Mouse (Mus musculus): ENCODE data around the gene Gm6899.

DNA sequence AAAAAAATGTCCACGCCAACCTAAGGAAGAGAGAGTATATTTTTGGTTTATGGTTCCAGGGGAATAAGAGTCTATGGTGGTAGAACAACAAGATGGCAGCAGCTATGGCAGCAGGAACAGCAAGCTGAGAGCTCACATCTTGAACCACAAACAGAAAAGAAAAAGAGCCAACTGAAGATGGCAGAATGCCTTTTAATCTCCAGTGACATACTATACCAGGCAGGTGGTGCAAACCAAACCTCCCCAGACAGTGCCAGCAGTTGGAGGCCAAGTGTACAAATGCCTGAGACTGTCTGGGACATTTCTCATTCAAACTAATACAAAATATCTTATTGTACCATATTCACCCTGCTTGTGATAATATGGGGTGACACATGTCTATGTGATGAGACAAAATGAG lies 3.1 kb downstream of the Gm6899 start:
- no peak for TF ChIP-seq CTCF (conservative IDR thresholded peaks at IDR 0.05 in 1 of 2, IDR thresholded peaks at IDR 0.05 in 1 of 2; ENCODE audit: low read depth in 2 of 2, low read length in 2 of 2)
- no peak for TF ChIP-seq USF2 (conservative IDR thresholded peaks at IDR 0.05; ENCODE audit: low read depth, low read length)
- no peak for TF ChIP-seq SMC3 (IDR thresholded peaks at IDR 0.05; ENCODE audit: low read depth, low read length)
- TF ChIP-seq POLR2A (IDR thresholded peaks at IDR 0.05; ENCODE audit: low read depth, low read length), result no peak
- TF ChIP-seq ZKSCAN1 (IDR thresholded peaks at IDR 0.05; ENCODE audit: borderline replicate concordance, low read depth, low read length), result no peak
- TF ChIP-seq CHD1 (IDR thresholded peaks at IDR 0.05; ENCODE audit: low read depth, low read length), result no peak
- TF ChIP-seq POLR2AphosphoS2 (IDR thresholded peaks at IDR 0.05; ENCODE audit: low read depth, low read length), result no peak
- TF ChIP-seq MYC (IDR thresholded peaks at IDR 0.05; ENCODE audit: low read depth, low read length), result no peak
- no peak for TF ChIP-seq TBP (conservative IDR thresholded peaks at IDR 0.05; ENCODE audit: low read depth, low read length)
- no peak for TF ChIP-seq ZNF384 (IDR thresholded peaks at IDR 0.05; ENCODE audit: low read depth, low read length)
- TF ChIP-seq IRF4 (IDR thresholded peaks at IDR 0.05; ENCODE audit: low read depth, low read length), result no peak
- no peak for TF ChIP-seq EP300 (IDR thresholded peaks at IDR 0.05; ENCODE audit: low read length)
